Mouse (Mus musculus) liver, embryonic 14.5 days (tissue): ENCODE measurements around the gene Ccdc39. TPM values are rescaled to one million over a fixed set of nuclear protein-coding genes. Genes with fewer than 3 reads are reported as not detected.

Experiments used
- ATAC-seq: fragments of 200-750 bp; cut with Nextera tagmentation; 2 replicates; pipeline ENCODE4 v1.8.0; 2017; ENCODE audit warnings: moderate number of reproducible peaks, mild to moderate bottlenecking, moderate library complexity; ENCODE audit not compliant: insufficient read depth
- DNase-seq, 3 experiments: peaks; one replicate each; pipeline ENCODE4 v3.0.0-alpha.2; 2012 to 2013; ENCODE audit warnings: low read depth in 3 of 3, low spot score in 3 of 3
- H3K27ac ChIP-seq: fragments of 300-500 bp; sonication (generic); 2 replicates; pipeline ENCODE4 v1.5.1; 2014; ENCODE audit warnings: moderate library complexity, mild to moderate bottlenecking, control low read depth, inconsistent platforms
- H3K27me3 ChIP-seq: fragments of 300-500 bp; sonication (generic); 2 replicates; pipeline ENCODE4 v1.6.1; 2014; ENCODE audit warnings: mild to moderate bottlenecking, low read length, moderate library complexity; ENCODE audit not compliant: control insufficient read depth, insufficient read depth
- H3K36me3 ChIP-seq: fragments of 300-500 bp; sonication (generic); replicated peaks from 2 replicates; pipeline ENCODE4 v1.6.1; 2014; ENCODE audit warnings: low read depth; ENCODE audit not compliant: control insufficient read depth, insufficient read depth
- H3K4me1 ChIP-seq, 2 experiments: fragments of 200-500 bp in 1 of 2; fragments of 300-500 bp in 1 of 2; sonication (generic) in 1 of 2; replicated peaks; 2 replicates each; pipeline ENCODE4 v1.6.1; 2012 to 2014; ENCODE audit warnings: antibody characterized with exemption in 1 of 2, inconsistent platforms in 1 of 2, low read length in 1 of 2; ENCODE audit not compliant: control insufficient read depth in 2 of 2, insufficient read depth in 2 of 2
- H3K4me2 ChIP-seq: fragments of 300-500 bp; sonication (generic); 2 replicates; pipeline ENCODE4 v1.6.1; 2014; ENCODE audit warnings: low read depth, mild to moderate bottlenecking, control low read depth, moderate library complexity
- H3K4me3 ChIP-seq, 2 experiments: fragments of 200-500 bp in 1 of 2; fragments of 300-500 bp in 1 of 2; sonication (generic) in 1 of 2; 2 replicates each; pipeline ENCODE4 v1.5.1; 2012 to 2014; ENCODE audit warnings: low read depth in 2 of 2, low read length in 2 of 2, mild to moderate bottlenecking in 2 of 2, control low read depth in 1 of 2, inconsistent platforms in 1 of 2, moderate library complexity in 1 of 2; ENCODE audit not compliant: insufficient read depth in 1 of 2
- H3K9ac ChIP-seq: fragments of 300-500 bp; sonication (generic); replicated peaks from 2 replicates; pipeline ENCODE4 v1.6.1; 2014; ENCODE audit warnings: mild to moderate bottlenecking, control low read depth, moderate library complexity
- H3K9me3 ChIP-seq: fragments of 300-500 bp; sonication (generic); 2 replicates; pipeline ENCODE4 v1.6.1; 2016; ENCODE audit warnings: low read length, mixed read lengths; ENCODE audit not compliant: control insufficient read depth
- CTCF ChIP-seq: IDR thresholded peaks from 2 replicates; pipeline ENCODE4 v1.5.1; 2016; ENCODE audit warnings: antibody characterized with exemption, low read depth, control low read depth
- EP300 ChIP-seq: IDR thresholded peaks from 2 replicates; pipeline ENCODE4 v1.6.1; 2016; ENCODE audit warnings: antibody characterized with exemption, low read depth
- WGBS: fragments of 180-500 bp; shearing (Covaris S2); extraction: QIAGEN DNeasy Blood & Tissue Kit; methylation state at CpG from one replicate; pipeline ENCODE4 v1.1.7; 2014; ENCODE audit not compliant: insufficient replicate concordance; 5-methylcytosine and 5-hydroxymethylcytosine counted together
- polyA plus RNA-seq, 2 experiments: library from polyadenylated mRNA; depleted of rRNA in 1 of 2; stranded (reverse) in 1 of 2; unstranded in 1 of 2; fragments of >200 nt; fragmentation: Nextera tagmentation in 1 of 2; extraction: Ambion mirVana in 1 of 2; gene quantifications; 2 replicates each; pipeline versions ENCODE4 v1.2.1 to v1.2.3; 2012 to 2014

The Ccdc39 gene
- polyA plus RNA-seq, 2 experiments = 0.09 to 0.17 TPM

- Histone ChIP-seq H3K4me2 (no peak overlapping the region), H3K36me3 (no peaks in the 10 kb centered on the region), H3K27ac (no peak overlapping the region), H3K9me3 (no peaks in the 10 kb centered on the region), H3K27me3 (no peaks in the 10 kb centered on the region), H3K9ac (no peak overlapping the region), H3K4me1 (no peaks in the 10 kb centered on the region), H3K4me3 (no peak overlapping the region)
- no peak for DNase-seq
- ATAC-seq = no peak
- TF ChIP-seq EP300 = no peak
- 53% methylated on average over 3 of the region's 3 CpGs for WGBS
Measured at GRCm38 (mm10) chr3:33858939-33859338, 14.8 kb upstream of the Ccdc39 start.

- WGBS = 59% methylated on average over 1 of the region's 1 CpGs
- no peak for TF ChIP-seq EP300
- TF ChIP-seq CTCF = no peak
- Histone ChIP-seq H3K9me3 (no peaks in the 10 kb centered on the region), H3K9ac (no peak overlapping the region), H3K4me3 (no peak overlapping the region), H3K4me1 (no peaks in the 10 kb centered on the region), H3K36me3 (no peaks in the 10 kb centered on the region), H3K27ac (no peak overlapping the region), H3K4me2 (no peak overlapping the region), H3K27me3 (no peaks in the 10 kb centered on the region)
- no peak for DNase-seq
- ATAC-seq = no peak
Measured at GRCm38 (mm10) chr3:33853062-33853461, 9.0 kb upstream of the Ccdc39 start.

- WGBS = 66% methylated on average over 4 of the region's 4 CpGs
- TF ChIP-seq EP300 (no peak), CTCF (no peak)
- H3K4me3 ChIP-seq = no peak overlapping the region
- ATAC-seq (no peak), DNase-seq (no peak)
- no peak overlapping the region for H3K4me2 ChIP-seq
- no peaks in the 10 kb centered on the region for H3K27me3 ChIP-seq
- H3K9me3 ChIP-seq = no peaks in the 10 kb centered on the region
- no peak overlapping the region for H3K9ac ChIP-seq
- no peak overlapping the region for H3K27ac ChIP-seq
- H3K36me3 ChIP-seq = no peaks in the 10 kb centered on the region
- no peaks in the 10 kb centered on the region for H3K4me1 ChIP-seq
Measured at GRCm38 (mm10) chr3:33850856-33851255, 6.7 kb upstream of the Ccdc39 start.

GRCm38 (mm10) chr3:33846639-33847038 is 2.5 kb upstream of the Ccdc39 start:
- H3K9ac ChIP-seq = no peak overlapping the region
- H3K4me3 ChIP-seq = no peak overlapping the region
- no peaks in the 10 kb centered on the region for H3K36me3 ChIP-seq
- H3K27me3 ChIP-seq = no peaks in the 10 kb centered on the region
- TF ChIP-seq CTCF = no peak
- no peak for TF ChIP-seq EP300
- H3K4me1 ChIP-seq = peaks cover 0 to 2% of the 10 kb centered on the region in 2 experiments; a peak in 1 of 4 replicates
- no peak overlapping the region for H3K27ac ChIP-seq
- no peaks in the 10 kb centered on the region for H3K9me3 ChIP-seq
- no peak overlapping the region for H3K4me2 ChIP-seq
- ATAC-seq = no peak
- no peak for DNase-seq
- WGBS = 42% methylated on average over 6 of the region's 6 CpGs

GRCm38 (mm10) chr3:33838877-33839276 is 5.2 kb downstream of the Ccdc39 start:
- Histone ChIP-seq H3K9ac (no peak overlapping the region), H3K4me3 (no peak overlapping the region), H3K27ac (no peak overlapping the region), H3K4me1 (peaks cover 0 to under 1% of the 10 kb centered on the region in 2 experiments; a peak in 1 of 4 replicates), H3K4me2 (peak overlapping the region; percentile 29), H3K27me3 (no peaks in the 10 kb centered on the region), H3K36me3 (no peaks in the 10 kb centered on the region), H3K9me3 (no peaks in the 10 kb centered on the region)
- DNase-seq (no peak), ATAC-seq (no peak)
- TF ChIP-seq EP300 = no peak
- no peak for TF ChIP-seq CTCF
- WGBS = 43% methylated on average over 10 of the region's 10 CpGs
